Mouse (Mus musculus) MEL (cell line): ENCODE data around the gene Ptges3l.
"Not testable (repeated sequence)": the region's sequence is repeated elsewhere in the genome, so short reads cannot be mapped to it uniquely, and the experiment has no call there.

Experiments used
- CTCF ChIP-seq, 3 experiments: IDR thresholded peaks in 2 of 3; conservative IDR thresholded peaks in 1 of 3; 2 replicates each; pipeline ENCODE4 v1.5.1; 2011 to 2012; ENCODE audit warnings: low read length in 3 of 3, low read depth in 2 of 3, mild to moderate bottlenecking in 2 of 3, improper control_type of control experiment in 1 of 3, inconsistent platforms in 1 of 3, mixed read lengths in 1 of 3, moderate library complexity in 1 of 3; ENCODE audit not compliant: control insufficient read depth in 1 of 3, insufficient read depth in 1 of 3, poor library complexity in 1 of 3, severe bottlenecking in 1 of 3
- EP300 ChIP-seq, 2 experiments: IDR thresholded peaks; 2 replicates each; pipeline ENCODE4 v1.6.1; 2011; ENCODE audit warnings: improper control_type of control experiment in 2 of 2, low read length in 2 of 2, low read depth in 1 of 2, mild to moderate bottlenecking in 1 of 2
- MYC ChIP-seq: IDR thresholded peaks from 2 replicates; pipeline ENCODE4 v1.6.1; 2011; ENCODE audit warnings: low read depth, mild to moderate bottlenecking, low read length, improper control_type of control experiment, moderate library complexity
- POLR2A ChIP-seq, 2 experiments: IDR thresholded peaks; 2 replicates each; pipeline ENCODE4 v1.6.1; 2011 to 2012; ENCODE audit warnings: low read length in 2 of 2, mild to moderate bottlenecking in 2 of 2, control low read depth in 1 of 2, improper control_type of control experiment in 1 of 2, low read depth in 1 of 2, moderate library complexity in 1 of 2; ENCODE audit not compliant: control insufficient read depth in 1 of 2, insufficient read depth in 1 of 2, poor library complexity in 1 of 2
- POLR2AphosphoS2 ChIP-seq: IDR thresholded peaks from 2 replicates; pipeline ENCODE4 v1.6.1; 2011; ENCODE audit warnings: low read length, improper control_type of control experiment

GRCm38 (mm10) chr11:101378196-101378595 lies 46.9 kb downstream of the Ptges3l start:
- TF ChIP-seq POLR2A (IDR thresholded peaks at IDR 0.05; ENCODE audit: control insufficient read depth in 1 of 2, insufficient read depth in 1 of 2, low read depth in 1 of 2, low read length in 2 of 2, poor library complexity in 1 of 2); POLR2AphosphoS2; EP300 (IDR thresholded peaks at IDR 0.05; ENCODE audit: low read depth in 1 of 2, low read length in 2 of 2); CTCF (IDR thresholded peaks at IDR 0.05 in 2 of 3, conservative IDR thresholded peaks at IDR 0.05 in 1 of 3; ENCODE audit: control insufficient read depth in 1 of 3, insufficient read depth in 1 of 3, low read depth in 2 of 3, low read length in 3 of 3, poor library complexity in 1 of 3, severe bottlenecking in 1 of 3); MYC: not testable (repeated sequence)
